16 mouse cellular contexts compared by ENCODE assay signal in the genomic region with DNA sequence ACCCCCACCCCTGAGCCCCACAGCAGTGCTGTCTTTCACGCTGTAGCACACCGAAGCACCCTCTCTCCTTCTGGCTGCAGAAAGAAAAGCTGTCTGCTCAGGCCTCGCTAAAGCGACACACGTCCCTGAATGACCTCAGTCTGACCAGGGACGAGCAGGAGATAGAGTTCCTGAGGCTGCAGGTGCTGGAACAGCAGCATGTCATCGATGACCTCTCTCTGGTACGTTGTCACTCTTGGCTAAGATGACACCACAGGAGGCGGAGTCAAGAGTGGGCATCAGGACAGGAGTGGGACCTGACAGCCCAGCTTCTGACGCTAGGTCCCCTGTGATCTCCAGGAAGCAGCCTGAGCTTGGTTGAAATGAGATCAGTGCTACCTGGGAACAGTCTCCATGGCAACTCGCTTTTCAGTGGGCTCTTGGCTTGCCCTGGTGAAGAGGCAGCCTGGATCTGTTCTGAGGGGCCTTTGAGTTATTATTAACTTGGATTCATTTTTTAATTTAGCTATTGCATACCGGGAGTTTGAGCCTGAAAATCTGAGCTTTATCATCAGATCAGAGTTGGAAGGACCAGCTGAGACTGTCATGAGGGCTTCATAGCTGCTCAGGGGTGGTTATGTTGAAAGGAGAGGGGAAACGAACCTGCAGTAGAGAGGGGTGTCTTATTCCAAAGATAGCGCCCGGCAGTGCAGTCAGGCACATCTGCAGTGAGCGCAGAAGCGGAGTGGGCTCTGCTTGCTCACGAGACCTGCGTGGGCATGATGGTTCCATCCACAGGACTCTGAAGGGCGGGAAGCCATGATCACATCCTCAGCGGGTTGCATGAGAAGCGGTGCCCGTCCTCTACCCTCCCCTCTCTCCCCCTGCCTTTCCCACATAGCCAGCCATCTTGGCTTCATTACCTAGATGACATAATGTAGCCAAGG. TPM values are rescaled to one million over a fixed set of nuclear protein-coding genes. Genes with fewer than 3 reads are reported as not detected.
A peak's percentile ranks its signal among the peaks of the same experiment; 100 is the strongest.
DNase-seq lines count a peak whose midpoint lies in the region; ATAC-seq and TF ChIP-seq lines count a peak whose summit lies in the region.
"Had no signal": no experiment of that assay in that cellular context is flagged by ENCODE, and none has a peak within 500 bp of the region (broad histone marks: within the 10 kb centered on the region; RNA-seq: fewer than 3 reads in every experiment).

No protein-coding gene starts in this region.

- no peaks in the 10 kb centered on the region for H3K27me3 ChIP-seq in hindbrain, embryonic 15.5 days
- no peaks in the 10 kb centered on the region; the same call in 1 of the 2 replicates for H3K27me3 ChIP-seq in limb, embryonic 10.5 days (ENCODE audit: low read depth, poor library complexity, severe bottlenecking)
- H3K27me3 ChIP-seq: Patski had no signal

- 63% methylated on average over 23 of the region's 23 CpGs for WGBS in hindbrain, embryonic 15.5 days
- 57% methylated on average over 23 of the region's 23 CpGs for WGBS in olfactory bulb, adult 2 months
- 83% methylated on average over 23 of the region's 23 CpGs for WGBS in limb, embryonic 10.5 days

- intact Hi-C loops in left cerebral cortex, postnatal 10 days (cut with DNase I), result loop anchor here (5.0 to 10.0 kb wide), 4 partner anchors 78 to 271 kb away; a partner anchor contains a TSS

- H3K4me2 ChIP-seq in hindbrain, embryonic 15.5 days, result no peak overlapping the region
- H3K4me2 ChIP-seq: liver, embryonic 11.5 days had no signal

- TF ChIP-seq CTCF in olfactory bulb, adult 2 months (IDR thresholded peaks at IDR 0.05; ENCODE audit: insufficient read depth, low read depth, low read length), result no peak

- H3K4me1 ChIP-seq in hindbrain, embryonic 15.5 days (replicated peaks), result peaks cover 22% of the 10 kb centered on the region
- peaks cover 32% of the 10 kb centered on the region for H3K4me1 ChIP-seq in olfactory bulb, adult 2 months (ENCODE audit: control insufficient read depth, insufficient read depth, low read length)
- no peaks in the 10 kb centered on the region for H3K4me1 ChIP-seq in limb, embryonic 10.5 days

- H3K27ac ChIP-seq in hindbrain, embryonic 15.5 days (replicated peaks), result peak overlapping the region; percentile 78
- 0 out of 2 replicates have a peak overlapping the region, but pooled peaks have one; percentile 36 for H3K27ac ChIP-seq in olfactory bulb, adult 2 months (ENCODE audit: insufficient read depth, low read depth, low read length)
- H3K27ac ChIP-seq in limb, embryonic 10.5 days, result no peak overlapping the region

- H3K4me3 ChIP-seq in hindbrain, embryonic 15.5 days, result no peak overlapping the region
- no peak overlapping the region for H3K4me3 ChIP-seq in olfactory bulb, adult 2 months (ENCODE audit: insufficient read depth, low read depth, low read length)
- no peak overlapping the region for H3K4me3 ChIP-seq in limb, embryonic 10.5 days

- no peaks in the 10 kb centered on the region for H3K36me3 ChIP-seq in hindbrain, embryonic 15.5 days
- H3K36me3 ChIP-seq in limb, embryonic 10.5 days, result no peaks in the 10 kb centered on the region

- peak; percentile 66 to 74 for DNase-seq in cerebellum, postnatal 10 days
- DNase-seq in left cerebral cortex, postnatal 10 days (ENCODE audit: extremely low spot score in 1 of 2, low spot score in 2 of 2), result peak; percentile 49 to 57
- DNase-seq in left cerebral cortex, adult 18-20 months (ENCODE audit: low spot score in 2 of 2), result no peak
- DNase-seq in limb, embryonic 10.5 days (ENCODE audit: low spot score), result no peak
- DNase-seq in heart, adult 9 months (ENCODE audit: low spot score in 2 of 2), result no peak
- DNase-seq: heart, adult 18-20 months; kidney, adult 11 months; layer of hippocampus, postnatal 36 days; lung, postnatal 10 days; spleen, adult 18-20 months had no signal

- no peak for TF ChIP-seq POLR2A in olfactory bulb, adult 2 months (IDR thresholded peaks at IDR 0.05; ENCODE audit: insufficient read depth, low read depth, low read length)

- no peak for ATAC-seq in cerebellum, adult (ENCODE audit: insufficient number of reproducible peaks, low FRiP score, low TSS enrichment)
- ATAC-seq in hindbrain, embryonic 15.5 days (ENCODE audit: low FRiP score, low read depth), result peak; percentile 71
- ATAC-seq: Patski had no signal

- H3K9ac ChIP-seq in hindbrain, embryonic 15.5 days, result no peak overlapping the region

- H3K9me3 ChIP-seq in hindbrain, embryonic 15.5 days, result no peaks in the 10 kb centered on the region
- no peaks in the 10 kb centered on the region for H3K9me3 ChIP-seq in limb, embryonic 10.5 days (replicated peaks)

RNA-seq across cellular contexts. Expression of a gene that starts 20.6 kb away (rescaled TPM):
- 10 to 100 TPM; 22.5 to 25.5 TPM for total RNA-seq in left cerebral cortex, postnatal 10 days (2021)
- 10 to 100 TPM; 34.0 to 35.9 TPM for total RNA-seq in left cerebral cortex, adult 18-20 months (2021)
- polyA plus RNA-seq in hindbrain, embryonic 15.5 days (2015; fragmentation: Nextera tagmentation; extraction: Ambion mirVana), result 1.5 and 2.2 TPM in 2 replicates
- not detected in 2 replicates for polyA plus RNA-seq in olfactory bulb, adult 2 months (2012; ENCODE audit: insufficient read depth, insufficient read length, low replicate concordance, missing spikeins)
- polyA plus RNA-seq in limb, embryonic 10.5 days (2016; fragmentation: Nextera tagmentation; extraction: Ambion mirVana), result not detected in 2 replicates
- total RNA-seq: heart, postnatal 25 days had no signal
- polyA plus RNA-seq: liver, embryonic 11.5 days; Patski had no signal

Comparison
In these comparisons a context has a peak if more than half of its experiments do, and no peak if none do; other contexts are left out.
1. DNase-seq: peak in cerebellum, postnatal 10 days (2 of 2) and left cerebral cortex, postnatal 10 days (2 of 2); none in left cerebral cortex, adult 18-20 months (0 of 2), limb, embryonic 10.5 days (single experiment) and heart, adult 9 months (0 of 2).